Mouse (Mus musculus) kidney, postnatal 0 days (tissue): Measurements from ENCODE around the gene Sema4b. TPM values are rescaled to one million over a fixed set of nuclear protein-coding genes. Genes with fewer than 3 reads are reported as not detected.
A peak's percentile ranks its signal among the peaks of the same experiment; 100 is the strongest.

Experiments used
- ATAC-seq: fragments of 200-750 bp; cut with Nextera tagmentation; replicated peaks from 2 replicates; pipeline ENCODE4 v1.8.0; 2017; ENCODE audit warnings: low read depth, moderate number of reproducible peaks, moderate TSS enrichment, moderate library complexity; ENCODE audit not compliant: low FRiP score
- DNase-seq: peaks from one replicate; pipeline ENCODE4 v3.0.0-alpha.2; 2016; ENCODE audit warnings: low spot score
- H3K27ac ChIP-seq: fragments of 300-500 bp; sonication (generic); 2 replicates; pipeline ENCODE4 v1.5.1; 2014; ENCODE audit warnings: mild to moderate bottlenecking
- H3K27me3 ChIP-seq: fragments of 300-500 bp; sonication (generic); 2 replicates; pipeline ENCODE4 v1.6.1; 2014; ENCODE audit warnings: low read length, mixed read lengths; ENCODE audit not compliant: insufficient read depth
- H3K36me3 ChIP-seq: fragments of 300-500 bp; sonication (generic); 2 replicates; pipeline ENCODE4 v1.6.1; 2014; ENCODE audit warnings: low read length, mixed read lengths; ENCODE audit not compliant: insufficient read depth
- H3K4me1 ChIP-seq: fragments of 300-500 bp; sonication (generic); replicated peaks from 2 replicates; pipeline ENCODE4 v1.6.1; 2014; ENCODE audit warnings: antibody characterized with exemption, low read length, mixed read lengths; ENCODE audit not compliant: insufficient read depth
- H3K4me2 ChIP-seq: fragments of 300-500 bp; sonication (generic); 2 replicates; pipeline ENCODE4 v1.6.1; 2014; ENCODE audit warnings: mild to moderate bottlenecking, low read length, moderate library complexity, mixed read lengths
- H3K4me3 ChIP-seq: fragments of 300-500 bp; sonication (generic); replicated peaks from 2 replicates; pipeline ENCODE4 v1.5.1; 2014; ENCODE audit warnings: low read depth, low read length
- H3K9ac ChIP-seq: fragments of 300-500 bp; sonication (generic); 2 replicates; pipeline ENCODE4 v1.6.1; 2014; ENCODE audit warnings: low read depth, low read length
- H3K9me3 ChIP-seq: fragments of 300-500 bp; sonication (generic); replicated peaks from 2 replicates; pipeline ENCODE4 v1.6.1; 2016; ENCODE audit warnings: low read length, inconsistent platforms, mixed read lengths
- CTCF ChIP-seq: IDR thresholded peaks from 2 replicates; pipeline ENCODE4 v1.5.1; 2016; ENCODE audit warnings: antibody characterized with exemption, low read depth, mild to moderate bottlenecking, moderate library complexity
- WGBS: fragments of 180-500 bp; shearing (Covaris S2); extraction: QIAGEN DNeasy Blood & Tissue Kit; methylation state at CpG from one replicate; pipeline ENCODE4 v1.1.7; 2014; 5-methylcytosine and 5-hydroxymethylcytosine counted together
- polyA plus RNA-seq: library from polyadenylated mRNA; unstranded; fragments of >200 nt; fragmentation: Nextera tagmentation; extraction: Ambion mirVana; gene quantifications from 2 replicates; pipeline ENCODE4 v1.2.1, GENCODE M21; 2015

Sema4b gene
- polyA plus RNA-seq, 1 experiment from 2014 or later = 21.2 TPM

- DNase-seq = peak; percentile 96
- 26% methylated on average over 40 of the region's 40 CpGs for WGBS
- TF ChIP-seq CTCF = peak; percentile 22; the same call in 1 of the 2 replicates
Measured at GRCm38 (mm10) chr7:80260625-80261371, 74.2 kb downstream of the Sema4b start, which contains the start of gene Ngrn. Gene Ngrn, plus strand, starts transcription at chr7:80261215.

DNA sequence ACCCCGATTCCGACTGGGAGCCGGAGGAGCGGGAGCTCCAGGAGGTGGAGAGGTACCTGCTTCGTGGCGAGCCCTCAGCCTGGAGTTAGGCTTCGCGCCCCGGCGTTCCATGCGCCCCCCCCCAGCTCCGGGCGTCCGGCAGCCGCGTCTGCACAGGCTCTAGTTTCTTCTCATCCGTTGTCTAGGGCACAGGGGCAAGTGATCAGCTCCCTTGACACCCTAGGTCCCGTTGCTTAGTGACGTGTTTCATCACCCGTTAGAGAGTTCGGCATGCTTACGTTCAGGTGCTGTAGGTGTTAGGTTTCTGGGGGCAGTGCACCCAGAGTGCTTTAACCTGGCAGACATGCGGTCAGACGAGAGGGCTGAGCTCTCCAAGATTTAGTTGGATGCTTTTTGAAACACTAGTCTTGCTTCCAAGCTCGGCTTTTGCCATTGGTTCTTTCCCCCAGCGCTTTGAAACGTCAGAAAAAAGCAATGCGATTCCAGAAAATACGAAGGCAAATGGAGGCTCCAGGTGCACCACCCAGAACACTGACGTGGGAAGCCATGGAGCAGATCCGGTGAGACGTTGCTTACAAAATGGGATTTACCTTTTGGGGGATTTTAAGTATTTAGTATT is 74.8 kb downstream of the Sema4b start:
- Histone ChIP-seq H3K27ac (peak overlapping the region; percentile 80), H3K4me1 (0 out of 2 replicates have a peak, but pooled peaks cover 5% of the 10 kb centered on the region), H3K9ac (peak overlapping the region; percentile 72), H3K4me2 (peak overlapping the region; percentile 77), H3K4me3 (peak overlapping the region; percentile 74), H3K27me3 (no peaks in the 10 kb centered on the region), H3K9me3 (no peaks in the 10 kb centered on the region), H3K36me3 (peaks cover 21% of the 10 kb centered on the region)
- under 1% methylated on average over 32 of the region's 32 CpGs for WGBS
- ATAC-seq (peak; percentile 60), DNase-seq (peak; percentile 38)
- TF ChIP-seq CTCF = no peak

More at GRCm38 (mm10) chr7:80260625-80261371, 74.2 kb downstream of the Sema4b start, which contains the start of gene Ngrn:
- Histone ChIP-seq H3K9ac (peak within 1 kb of the TSS; percentile 72), H3K9me3 (no peaks in the 10 kb centered on the region), H3K27ac (peak within 1 kb of the TSS; percentile 80), H3K4me2 (peak within 1 kb of the TSS; percentile 77), H3K36me3 (peaks cover 15% of the 10 kb centered on the region), H3K4me1 (0 out of 2 replicates have a peak, but pooled peaks cover 5% of the 10 kb centered on the region), H3K4me3 (peak within 1 kb of the TSS; percentile 74), H3K27me3 (no peaks in the 10 kb centered on the region)
- ATAC-seq = peak; percentile 90

GRCm38 (mm10) chr7:80264606-80265005 is 78.0 kb downstream of the Sema4b start:
- H3K4me2 ChIP-seq = no peak overlapping the region
- ATAC-seq (no peak), DNase-seq (no peak)
- no peak overlapping the region for H3K9ac ChIP-seq
- peaks cover 28% of the 10 kb centered on the region for H3K36me3 ChIP-seq
- H3K27ac ChIP-seq = no peak overlapping the region
- 92% methylated on average over 12 of the region's 12 CpGs for WGBS
- H3K27me3 ChIP-seq = no peaks in the 10 kb centered on the region
- peaks cover 11% of the 10 kb centered on the region; the same call in 1 of the 2 replicates for H3K4me1 ChIP-seq
- TF ChIP-seq CTCF = no peak
- no peak overlapping the region for H3K4me3 ChIP-seq
- no peaks in the 10 kb centered on the region for H3K9me3 ChIP-seq

- H3K27ac ChIP-seq = no peak overlapping the region
- no peak for ATAC-seq
- H3K9ac ChIP-seq = no peak overlapping the region
- no peak for DNase-seq
- no peaks in the 10 kb centered on the region for H3K27me3 ChIP-seq
- peaks cover 28% of the 10 kb centered on the region for H3K36me3 ChIP-seq
- peaks cover 13% of the 10 kb centered on the region for H3K4me1 ChIP-seq
- 74% methylated on average over 1 of the region's 1 CpGs for WGBS
- no peak overlapping the region for H3K4me2 ChIP-seq
- no peak overlapping the region for H3K4me3 ChIP-seq
- no peak for TF ChIP-seq CTCF
- no peaks in the 10 kb centered on the region for H3K9me3 ChIP-seq
Measured at GRCm38 (mm10) chr7:80267764-80268163, 81.1 kb downstream of the Sema4b start.

DNA sequence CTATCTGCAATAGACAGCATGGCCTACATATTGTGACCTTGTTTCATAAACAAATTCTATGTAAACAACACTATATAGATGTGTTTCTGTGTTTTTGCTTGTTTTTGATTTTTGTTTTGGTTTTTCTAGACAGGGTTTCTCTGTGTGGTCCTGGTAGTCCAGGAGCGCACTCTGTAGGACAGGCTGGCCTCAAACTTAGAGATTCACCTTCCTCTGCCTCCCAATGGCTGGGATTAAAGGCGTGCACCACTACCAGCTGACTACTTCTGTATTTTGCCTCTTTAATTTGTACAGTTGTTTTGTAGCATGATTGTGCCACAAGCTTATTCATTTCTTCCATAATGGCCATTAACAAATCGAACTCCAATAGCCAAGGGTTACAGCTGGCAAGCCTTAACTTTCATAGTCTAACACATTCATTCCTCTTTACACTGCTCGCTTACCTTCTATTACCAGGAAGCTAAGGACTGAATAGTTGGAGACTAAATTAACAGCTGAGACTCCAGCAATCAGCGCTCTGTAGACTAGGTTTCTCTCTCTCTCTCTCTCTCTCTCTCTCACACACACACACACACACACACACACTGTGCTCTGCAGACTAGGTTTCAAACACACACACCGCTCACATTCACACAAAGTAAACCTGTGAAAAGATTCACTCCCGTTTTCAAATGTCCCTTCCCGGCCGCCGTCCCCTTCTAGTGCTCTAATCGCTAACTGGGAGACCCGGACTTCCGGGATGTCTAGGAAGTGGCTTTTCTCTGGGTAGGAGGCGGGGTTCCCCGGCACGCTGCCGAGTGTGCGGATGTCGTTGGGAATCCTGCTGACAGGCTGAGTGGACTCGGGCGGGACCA is 82.5 kb downstream of the Sema4b start, which contains the start of gene Vps33b:
TSS of gene Vps33b (plus strand) at position 753 of the 854 bp plus-strand sequence.
- H3K4me1 ChIP-seq = peaks cover 13% of the 10 kb centered on the region
- peak within 1 kb of the TSS; percentile 79 for H3K27ac ChIP-seq
- ATAC-seq (peak; percentile 92), DNase-seq (peak; percentile 95)
- TF ChIP-seq CTCF = no peak
- no peaks in the 10 kb centered on the region for H3K9me3 ChIP-seq
- H3K27me3 ChIP-seq = no peaks in the 10 kb centered on the region
- H3K4me2 ChIP-seq = peak within 1 kb of the TSS; percentile 97
- 5% methylated on average over 21 of the region's 21 CpGs for WGBS
- H3K4me3 ChIP-seq = peak within 1 kb of the TSS; percentile 68
- H3K36me3 ChIP-seq = peaks cover 31% of the 10 kb centered on the region
- peak within 1 kb of the TSS; percentile 71 for H3K9ac ChIP-seq
